Mouse (Mus musculus) stomach, embryonic 14.5 days (tissue): ENCODE results near the gene Ccdc80. TPM values are rescaled to one million over a fixed set of nuclear protein-coding genes. Genes with fewer than 3 reads are reported as not detected.

Source experiments
- ATAC-seq: fragments of 200-750 bp; cut with Nextera tagmentation; 2 replicates; pipeline ENCODE4 v1.8.0; 2017; ENCODE audit warnings: low read depth, moderate TSS enrichment; ENCODE audit not compliant: insufficient number of reproducible peaks, insufficient read depth, low FRiP score
- H3K27ac ChIP-seq: fragments of 300-500 bp; sonication (generic); 2 replicates; pipeline ENCODE4 v1.5.1; 2014; ENCODE audit warnings: mild to moderate bottlenecking, low read length, moderate library complexity, mixed read lengths
- H3K27me3 ChIP-seq: fragments of 300-500 bp; sonication (generic); 2 replicates; pipeline ENCODE4 v1.6.1; 2014; ENCODE audit warnings: low read length, control low read depth, mixed read lengths; ENCODE audit not compliant: control insufficient read depth, insufficient read depth
- H3K36me3 ChIP-seq: fragments of 300-500 bp; sonication (generic); 2 replicates; pipeline ENCODE4 v1.6.1; 2014; ENCODE audit warnings: mild to moderate bottlenecking, control low read depth, low read length, moderate library complexity, mixed read lengths; ENCODE audit not compliant: control insufficient read depth, insufficient read depth
- H3K4me1 ChIP-seq: fragments of 300-500 bp; sonication (generic); 2 replicates; pipeline ENCODE4 v1.6.1; 2014; ENCODE audit warnings: low read length, control low read depth, mixed read lengths; ENCODE audit not compliant: control insufficient read depth, insufficient read depth
- H3K4me2 ChIP-seq: fragments of 300-500 bp; sonication (generic); replicated peaks from 2 replicates; pipeline ENCODE4 v1.6.1; 2014; ENCODE audit warnings: low read depth, low read length, control low read depth
- H3K4me3 ChIP-seq: fragments of 300-500 bp; sonication (generic); 2 replicates; pipeline ENCODE4 v1.5.1; 2014; ENCODE audit warnings: low read depth, low read length, control low read depth
- H3K9ac ChIP-seq: fragments of 300-500 bp; sonication (generic); replicated peaks from 2 replicates; pipeline ENCODE4 v1.6.1; 2014; ENCODE audit warnings: low read depth, mild to moderate bottlenecking, control low read depth, low read length, moderate library complexity, mixed read lengths
- H3K9me3 ChIP-seq: fragments of 300-500 bp; sonication (generic); 2 replicates; pipeline ENCODE4 v1.6.1; 2016; ENCODE audit warnings: low read depth, low read length, control low read depth; ENCODE audit not compliant: control insufficient read depth
- WGBS: fragments of 180-500 bp; shearing (Covaris S2); extraction: QIAGEN DNeasy Blood & Tissue Kit; methylation state at CpG from one replicate; pipeline ENCODE4 v1.1.7; 2014; 5-methylcytosine and 5-hydroxymethylcytosine counted together
- polyA plus RNA-seq: library from polyadenylated mRNA; unstranded; fragments of >200 nt; fragmentation: Nextera tagmentation; extraction: Ambion mirVana; gene quantifications from 2 replicates; pipeline ENCODE4 v1.2.1, GENCODE M21; 2014

Gene Ccdc80
- polyA plus RNA-seq, 1 experiment from 2014 or later, result 96.2 TPM

DNA sequence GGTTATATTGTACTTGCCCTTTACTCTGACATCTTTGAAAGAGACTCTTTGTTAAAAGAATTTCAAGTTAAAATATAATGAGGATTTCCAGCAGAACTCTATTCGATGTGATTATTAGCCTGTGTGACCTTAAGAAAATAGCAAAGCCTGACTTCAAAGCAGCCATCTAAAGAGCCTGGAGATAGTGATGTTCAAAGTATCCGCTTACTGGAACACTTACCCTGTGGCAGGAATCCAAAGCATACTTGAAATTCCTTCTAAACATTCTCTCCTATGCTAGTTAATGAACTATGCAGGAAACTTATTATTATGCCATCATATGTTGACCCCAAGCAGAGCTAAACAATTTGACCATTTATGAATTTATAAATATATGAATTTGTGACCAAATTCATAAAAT is 13.9 kb upstream of the Ccdc80 start:
- ATAC-seq, result no peak
- Histone ChIP-seq H3K9ac (no peak overlapping the region), H3K4me2 (no peak overlapping the region), H3K36me3 (no peaks in the 10 kb centered on the region), H3K27me3 (no peaks in the 10 kb centered on the region), H3K27ac (no peak overlapping the region), H3K4me3 (no peak overlapping the region), H3K4me1 (no peaks in the 10 kb centered on the region), H3K9me3 (no peaks in the 10 kb centered on the region)
- WGBS, result 25% methylated on average over 2 of the region's 2 CpGs

DNA sequence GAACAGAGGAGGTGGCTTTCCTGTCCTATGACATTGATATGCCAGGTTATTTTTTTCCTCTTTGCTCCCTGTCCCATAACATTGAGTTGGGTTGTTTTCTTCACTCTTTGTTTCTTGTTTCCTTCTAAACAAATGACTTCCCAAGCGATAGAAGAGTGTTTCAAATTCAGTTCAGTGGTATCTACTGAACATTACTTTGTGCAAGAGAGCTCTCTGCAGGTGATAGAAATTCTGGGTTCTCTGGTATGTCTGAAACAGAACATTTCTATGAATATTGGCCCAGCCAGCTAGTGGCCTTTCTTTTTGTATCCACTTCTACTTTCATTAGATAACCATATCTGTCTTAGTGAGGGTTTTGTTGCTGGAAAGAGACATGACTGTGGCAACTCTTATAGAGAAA is 4.4 kb upstream of the Ccdc80 start:
- no peaks in the 10 kb centered on the region for H3K9me3 ChIP-seq
- no peak for ATAC-seq
- WGBS, result 89% methylated on average over 1 of the region's 1 CpGs
- no peak overlapping the region for H3K4me3 ChIP-seq
- H3K4me2 ChIP-seq, result no peak overlapping the region
- no peaks in the 10 kb centered on the region for H3K27me3 ChIP-seq
- H3K27ac ChIP-seq, result no peak overlapping the region
- H3K4me1 ChIP-seq, result no peaks in the 10 kb centered on the region
- H3K9ac ChIP-seq, result no peak overlapping the region
- H3K36me3 ChIP-seq, result no peaks in the 10 kb centered on the region

DNA sequence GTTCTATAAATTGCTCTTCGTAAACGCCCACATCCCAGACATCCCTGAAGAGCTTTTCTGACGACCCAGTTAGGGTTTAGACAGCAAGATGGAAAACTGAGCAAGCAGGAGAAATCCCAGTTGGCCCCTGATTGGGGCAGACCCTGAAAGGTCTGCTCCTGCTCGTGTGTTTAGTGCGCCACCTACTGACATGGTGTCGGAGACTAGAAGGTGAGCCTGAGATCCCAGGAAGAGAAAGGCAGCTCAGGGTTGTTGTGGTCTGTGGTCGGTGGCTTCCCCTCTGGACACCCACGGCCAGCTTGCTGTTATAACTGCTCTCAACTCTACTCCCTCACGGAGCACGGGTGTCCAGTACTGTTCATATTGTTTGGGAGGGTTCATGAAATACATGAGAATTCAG is 3.2 kb upstream of the Ccdc80 start:
- 10% methylated on average over 10 of the region's 10 CpGs for WGBS
- peak; percentile 64; the same call in 1 of the 2 replicates for ATAC-seq

DNA sequence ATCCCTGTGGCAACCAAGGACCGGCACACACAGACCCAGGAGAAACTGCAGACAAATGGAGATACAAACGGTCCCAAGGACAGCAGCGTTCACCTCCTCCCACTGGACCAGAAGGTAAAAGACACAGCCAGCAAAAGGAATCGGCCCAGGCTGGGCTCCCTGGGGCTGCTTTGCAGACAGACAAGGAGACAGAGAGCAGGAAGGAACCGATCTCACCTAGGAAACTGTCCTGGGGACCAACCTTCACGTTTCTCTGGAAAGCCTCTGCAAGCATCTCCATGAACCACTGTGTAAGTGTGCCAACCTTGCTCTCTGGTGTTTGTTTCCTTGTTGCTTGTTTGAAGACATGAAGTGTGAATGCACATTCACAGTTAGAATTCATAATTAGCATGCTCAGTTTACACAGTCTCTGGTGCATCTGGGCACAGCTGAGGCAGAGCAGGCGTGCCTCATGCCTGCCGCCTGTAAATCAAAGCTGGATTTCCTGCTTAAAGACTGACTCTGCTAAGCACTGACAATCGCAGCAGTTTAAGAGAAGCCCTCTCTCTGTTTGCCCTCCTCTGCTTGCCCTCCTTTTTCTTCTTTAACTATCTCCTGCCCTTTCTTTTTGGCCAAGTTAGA is 1.0 kb downstream of the Ccdc80 start:
- peak overlapping the region; percentile 47 for H3K4me3 ChIP-seq
- peaks cover 7% of the 10 kb centered on the region; the same call in 1 of the 2 replicates for H3K4me1 ChIP-seq
- peak overlapping the region; percentile 90 for H3K27ac ChIP-seq
- H3K9me3 ChIP-seq, result no peaks in the 10 kb centered on the region
- H3K4me2 ChIP-seq, result peak overlapping the region; percentile 61
- H3K27me3 ChIP-seq, result no peaks in the 10 kb centered on the region
- H3K9ac ChIP-seq, result peak overlapping the region; percentile 41
- 1% methylated on average over 9 of the region's 9 CpGs for WGBS
- no peaks in the 10 kb centered on the region for H3K36me3 ChIP-seq
- ATAC-seq, result no peak

More for the DNA sequence above, 3.2 kb upstream of the Ccdc80 start:
- no peaks in the 10 kb centered on the region for H3K36me3 ChIP-seq
- H3K4me2 ChIP-seq, result no peak overlapping the region
- H3K4me1 ChIP-seq, result peaks cover 3% of the 10 kb centered on the region; the same call in 1 of the 2 replicates
- H3K4me3 ChIP-seq, result no peak overlapping the region
- no peaks in the 10 kb centered on the region for H3K9me3 ChIP-seq
- H3K27ac ChIP-seq, result no peak overlapping the region
- H3K27me3 ChIP-seq, result no peaks in the 10 kb centered on the region
- no peak overlapping the region for H3K9ac ChIP-seq

DNA sequence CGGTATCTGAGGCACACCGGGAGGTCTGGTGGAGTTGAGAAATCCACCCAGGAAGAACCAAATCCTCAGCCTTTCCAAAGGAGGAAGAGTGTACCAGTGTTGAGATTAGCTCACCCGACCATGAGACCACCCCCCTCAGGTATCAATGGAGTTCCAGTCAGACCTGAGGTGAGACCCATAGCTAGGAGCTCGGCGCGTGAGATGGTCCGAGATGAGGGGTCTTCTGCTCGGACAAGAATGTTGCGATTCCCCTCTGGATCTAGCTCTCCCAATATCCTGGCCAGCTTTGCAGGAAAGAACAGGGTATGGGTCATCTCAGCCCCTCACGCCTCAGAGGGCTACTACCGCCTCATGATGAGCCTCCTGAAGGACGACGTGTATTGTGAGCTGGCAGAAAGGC is 1.8 kb downstream of the Ccdc80 start:
- Histone ChIP-seq H3K9me3 (no peaks in the 10 kb centered on the region), H3K27me3 (no peaks in the 10 kb centered on the region), H3K4me3 (peak overlapping the region; percentile 47), H3K4me1 (peaks cover 9% of the 10 kb centered on the region; the same call in 1 of the 2 replicates), H3K27ac (no peak overlapping the region), H3K4me2 (peak overlapping the region; percentile 61), H3K36me3 (no peaks in the 10 kb centered on the region), H3K9ac (no peak overlapping the region)
- WGBS, result 86% methylated on average over 13 of the region's 13 CpGs
- ATAC-seq, result no peak

DNA sequence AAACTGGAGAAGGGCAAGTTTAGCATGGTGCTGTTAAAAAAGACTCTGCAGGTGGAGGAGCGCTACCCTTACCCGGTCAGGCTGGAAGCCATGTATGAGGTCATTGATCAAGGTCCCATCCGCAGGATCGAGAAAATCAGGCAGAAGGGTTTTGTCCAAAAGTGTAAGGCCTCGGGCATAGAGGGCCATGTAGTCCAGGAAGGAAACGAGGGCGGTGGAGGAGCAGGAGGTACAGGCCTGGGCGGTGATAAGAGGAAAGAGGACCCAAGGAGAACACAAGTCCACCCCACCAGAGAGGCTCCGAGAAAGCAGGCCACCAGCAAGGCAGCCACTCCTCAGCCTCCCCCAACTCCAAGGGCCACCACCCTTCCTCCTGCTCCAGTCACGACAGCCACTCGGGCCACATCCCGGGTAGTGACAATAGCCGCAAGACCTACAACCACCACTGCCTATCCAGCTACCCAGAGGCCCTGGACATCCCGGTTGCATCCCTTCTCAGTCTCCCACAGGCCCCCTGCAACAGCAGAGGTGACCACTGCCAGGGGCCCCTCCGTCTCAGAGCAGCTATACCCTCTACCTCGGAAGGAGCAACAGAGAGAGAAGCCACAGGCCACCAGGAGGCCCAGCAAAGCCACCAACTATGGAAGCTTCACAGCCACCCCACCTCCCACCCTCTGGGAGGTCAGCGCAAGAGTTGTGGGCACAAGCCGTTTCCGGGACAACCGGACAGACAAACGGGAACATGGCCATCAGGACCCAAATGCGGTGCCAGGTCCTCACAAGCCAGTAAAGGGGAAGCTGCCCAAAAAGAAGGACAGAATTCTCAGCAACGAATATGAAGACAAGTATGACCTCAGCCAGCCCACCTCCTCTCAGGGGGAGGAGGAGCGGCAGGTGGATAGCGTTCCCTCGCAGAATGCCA is 2.6 kb downstream of the Ccdc80 start:
- peak overlapping the region; percentile 61 for H3K4me2 ChIP-seq
- H3K9me3 ChIP-seq, result no peaks in the 10 kb centered on the region
- H3K27ac ChIP-seq, result no peak overlapping the region
- H3K36me3 ChIP-seq, result no peaks in the 10 kb centered on the region
- no peaks in the 10 kb centered on the region for H3K27me3 ChIP-seq
- H3K9ac ChIP-seq, result no peak overlapping the region
- WGBS, result 86% methylated on average over 26 of the region's 26 CpGs
- no peak overlapping the region for H3K4me3 ChIP-seq
- no peak for ATAC-seq
- H3K4me1 ChIP-seq, result peaks cover 9% of the 10 kb centered on the region; the same call in 1 of the 2 replicates

DNA sequence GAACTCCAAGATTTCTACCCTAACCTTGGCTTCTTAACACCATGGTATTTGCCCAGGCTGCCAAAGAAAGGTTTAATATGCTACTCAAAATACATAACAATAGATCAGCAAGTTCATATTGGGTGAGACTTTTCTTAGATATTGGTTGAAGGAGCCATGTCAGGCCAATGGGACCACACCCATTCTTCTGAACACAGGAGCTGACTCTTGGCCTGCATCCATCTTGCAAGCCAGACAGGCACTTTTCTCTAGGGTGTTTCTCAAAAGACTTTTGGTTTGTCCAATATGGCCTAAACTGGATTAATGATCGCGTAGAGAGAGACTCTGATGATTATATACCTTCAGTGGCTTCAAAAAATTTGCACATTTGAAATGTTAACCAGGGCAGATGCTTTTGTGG is 4.3 kb downstream of the Ccdc80 start:
- Histone ChIP-seq H3K4me3 (no peak overlapping the region), H3K36me3 (no peaks in the 10 kb centered on the region), H3K27ac (no peak overlapping the region), H3K27me3 (no peaks in the 10 kb centered on the region), H3K9me3 (no peaks in the 10 kb centered on the region), H3K4me2 (peak overlapping the region; percentile 61; the same call in 1 of the 2 replicates), H3K4me1 (peaks cover 9% of the 10 kb centered on the region; the same call in 1 of the 2 replicates), H3K9ac (no peak overlapping the region)
- no peak for ATAC-seq
- WGBS, result 86% methylated on average over 2 of the region's 2 CpGs

DNA sequence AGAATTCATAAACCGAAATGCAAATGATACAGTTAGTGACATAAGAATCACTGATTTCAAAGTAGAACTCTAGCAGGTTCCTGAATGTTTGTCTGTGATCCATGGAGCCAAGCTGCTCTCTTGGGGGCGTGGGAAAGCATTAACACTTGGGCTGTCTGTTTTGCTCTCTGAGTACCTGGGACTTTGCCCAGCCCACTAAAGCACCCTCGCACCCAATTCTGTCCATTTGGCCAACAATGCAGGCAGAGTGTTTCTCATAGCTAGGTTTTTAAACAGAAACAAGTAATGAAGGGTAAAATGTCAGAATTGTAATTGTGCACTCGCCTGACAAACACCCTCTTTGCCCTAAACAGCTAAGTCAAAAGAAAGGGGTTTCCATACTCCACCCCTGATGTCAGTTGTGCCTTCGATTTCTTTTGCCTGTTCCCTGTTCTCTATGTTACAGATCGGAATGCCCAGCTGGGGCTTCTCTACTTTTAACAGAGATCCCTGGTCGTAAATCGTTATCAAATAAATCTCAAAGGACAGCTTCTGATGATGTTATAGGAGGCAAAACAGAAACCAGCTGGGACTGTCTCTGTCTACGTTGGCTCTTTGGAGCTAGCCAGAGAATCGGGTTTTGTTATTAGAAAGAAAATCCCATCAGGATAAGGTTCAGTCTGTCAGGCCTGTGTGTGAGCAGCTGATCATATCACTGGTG is 5.1 kb downstream of the Ccdc80 start:
- no peak; the same call in 1 of the 2 replicates for ATAC-seq
- peak overlapping the region; percentile 52; the same call in 1 of the 2 replicates for H3K27ac ChIP-seq

More for the DNA sequence above, 5.1 kb downstream of the Ccdc80 start:
- no peaks in the 10 kb centered on the region for H3K27me3 ChIP-seq
- peaks cover 9% of the 10 kb centered on the region; the same call in 1 of the 2 replicates for H3K4me1 ChIP-seq
- no peak overlapping the region for H3K9ac ChIP-seq
- H3K36me3 ChIP-seq, result no peaks in the 10 kb centered on the region
- H3K4me3 ChIP-seq, result peak overlapping the region; percentile 2; the same call in 1 of the 2 replicates
- H3K4me2 ChIP-seq, result peak overlapping the region; percentile 61
- WGBS, result 38% methylated on average over 10 of the region's 10 CpGs
- no peaks in the 10 kb centered on the region for H3K9me3 ChIP-seq
